Mouse (Mus musculus): ENCODE data around the gene Hnrnph2. TPM values are rescaled to one million over a fixed set of nuclear protein-coding genes. Genes with fewer than 3 reads are reported as not detected.

The Hnrnph2 gene
- 55.6 and 69.5 TPM in 2 replicates for polyA plus RNA-seq (2015; fragmentation: Nextera tagmentation; extraction: Ambion mirVana)

GRCm38 (mm10) chrX:134600659-134601379 lies at the start of gene Hnrnph2, which contains the start of gene Gla:
TSS of gene Hnrnph2 (plus strand) at chrX:134601179.
TSS of gene Gla (minus strand) at chrX:134601125.

GRCm38 (mm10) chrX:134582888-134583669 lies 17.9 kb upstream of the Hnrnph2 start, which contains the start of gene Btk:
TSS of gene Btk (minus strand) at chrX:134583570.

GRCm38 (mm10) chrX:134585103-134586002 lies 15.6 kb upstream of the Hnrnph2 start, which contains the start of gene Rpl36a:
TSS of gene Rpl36a (plus strand) at chrX:134585654.

Other genes with a start within 250 kb of the Hnrnph2 start
- 0.21 and 0.58 TPM in 2 replicates for gene Drp2, start 196.6 kb upstream of the Hnrnph2 start, polyA plus RNA-seq (2015; fragmentation: Nextera tagmentation; extraction: Ambion mirVana)
- 0.13 TPM in 1 of 2 replicates, not detected in the other for gene Taf7l, start 124.7 kb upstream of the Hnrnph2 start, polyA plus RNA-seq (2015; fragmentation: Nextera tagmentation; extraction: Ambion mirVana)
- 116 and 140 TPM in 2 replicates for gene Timm8a1, start 59.3 kb upstream of the Hnrnph2 start, polyA plus RNA-seq (2015; fragmentation: Nextera tagmentation; extraction: Ambion mirVana)
- gene Btk, start 17.6 kb upstream of the Hnrnph2 start, polyA plus RNA-seq (2015; fragmentation: Nextera tagmentation; extraction: Ambion mirVana), result 1.8 and 3.5 TPM in 2 replicates
- 544 and 949 TPM in 2 replicates for gene Rpl36a, start 15.5 kb upstream of the Hnrnph2 start, polyA plus RNA-seq (2015; fragmentation: Nextera tagmentation; extraction: Ambion mirVana)
- gene Gla, start 54 bp upstream of the Hnrnph2 start, polyA plus RNA-seq (2015; fragmentation: Nextera tagmentation; extraction: Ambion mirVana), result 5.0 and 8.1 TPM in 2 replicates
- 2.3 and 2.6 TPM in 2 replicates for gene Armcx4, start 85.3 kb downstream of the Hnrnph2 start, polyA plus RNA-seq (2015; fragmentation: Nextera tagmentation; extraction: Ambion mirVana)
- 30.1 and 31.9 TPM in 2 replicates for gene Armcx1, start 116.8 kb downstream of the Hnrnph2 start, polyA plus RNA-seq (2015; fragmentation: Nextera tagmentation; extraction: Ambion mirVana)
- gene Armcx6, start 150.2 kb downstream of the Hnrnph2 start, polyA plus RNA-seq (2015; fragmentation: Nextera tagmentation; extraction: Ambion mirVana), result 21.0 and 22.7 TPM in 2 replicates
- gene Armcx3, start 155.4 kb downstream of the Hnrnph2 start, polyA plus RNA-seq (2015; fragmentation: Nextera tagmentation; extraction: Ambion mirVana), result 50.8 and 53.6 TPM in 2 replicates
- gene Armcx2, start 208.0 kb downstream of the Hnrnph2 start, polyA plus RNA-seq (2015; fragmentation: Nextera tagmentation; extraction: Ambion mirVana), result 36.8 and 38.4 TPM in 2 replicates

All from adrenal gland, postnatal 0 days (tissue).